Mouse (Mus musculus) liver, embryonic 12.5 days (tissue): ENCODE results near the gene Aip. TPM values are rescaled to one million over a fixed set of nuclear protein-coding genes. Genes with fewer than 3 reads are reported as not detected.
"Not testable (repeated sequence)": the region's sequence is repeated elsewhere in the genome, so short reads cannot be mapped to it uniquely, and the experiment has no call there.

Source experiments
- ATAC-seq: fragments of 200-750 bp; cut with Nextera tagmentation; 2 replicates; pipeline ENCODE4 v1.8.0; 2017; ENCODE audit warnings: moderate number of reproducible peaks, mild to moderate bottlenecking, moderate library complexity
- H3K27ac ChIP-seq: fragments of 300-500 bp; sonication (generic); 2 replicates; pipeline ENCODE4 v1.5.1; 2016; ENCODE audit warnings: mild to moderate bottlenecking
- H3K27me3 ChIP-seq: fragments of 300-500 bp; sonication (generic); replicated peaks from 2 replicates; pipeline ENCODE4 v1.6.1; 2016; ENCODE audit warnings: mild to moderate bottlenecking, moderate library complexity
- H3K36me3 ChIP-seq: fragments of 300-500 bp; sonication (generic); 2 replicates; pipeline ENCODE4 v1.6.1; 2016; ENCODE audit warnings: mild to moderate bottlenecking, moderate library complexity
- H3K4me1 ChIP-seq: fragments of 300-500 bp; sonication (generic); 2 replicates; pipeline ENCODE4 v1.6.1; 2016
- H3K4me2 ChIP-seq: fragments of 300-500 bp; sonication (generic); 2 replicates; pipeline ENCODE4 v1.6.1; 2016; ENCODE audit warnings: mild to moderate bottlenecking, moderate library complexity
- H3K4me3 ChIP-seq: fragments of 300-500 bp; sonication (generic); 2 replicates; pipeline ENCODE4 v1.5.1; 2016; ENCODE audit warnings: mild to moderate bottlenecking, moderate library complexity
- H3K9ac ChIP-seq: fragments of 300-500 bp; sonication (generic); 2 replicates; pipeline ENCODE4 v1.6.1; 2016; ENCODE audit warnings: mild to moderate bottlenecking, moderate library complexity
- H3K9me3 ChIP-seq: fragments of 300-500 bp; sonication (generic); replicated peaks from 2 replicates; pipeline ENCODE4 v1.6.1; 2016; ENCODE audit warnings: mild to moderate bottlenecking, moderate library complexity
- WGBS: fragments of 180-500 bp; shearing (Covaris S2); methylation state at CpG from one replicate; pipeline ENCODE4 v1.1.7; 2016; ENCODE audit not compliant: insufficient replicate concordance; 5-methylcytosine and 5-hydroxymethylcytosine counted together
- polyA plus RNA-seq: library from polyadenylated mRNA; unstranded; fragments of >200 nt; fragmentation: Nextera tagmentation; extraction: Ambion mirVana; gene quantifications from 2 replicates; pipeline ENCODE4 v1.2.1, GENCODE M21; 2016

The Aip gene
- polyA plus RNA-seq, 1 experiment from 2014 or later = 43.6 TPM

DNA sequence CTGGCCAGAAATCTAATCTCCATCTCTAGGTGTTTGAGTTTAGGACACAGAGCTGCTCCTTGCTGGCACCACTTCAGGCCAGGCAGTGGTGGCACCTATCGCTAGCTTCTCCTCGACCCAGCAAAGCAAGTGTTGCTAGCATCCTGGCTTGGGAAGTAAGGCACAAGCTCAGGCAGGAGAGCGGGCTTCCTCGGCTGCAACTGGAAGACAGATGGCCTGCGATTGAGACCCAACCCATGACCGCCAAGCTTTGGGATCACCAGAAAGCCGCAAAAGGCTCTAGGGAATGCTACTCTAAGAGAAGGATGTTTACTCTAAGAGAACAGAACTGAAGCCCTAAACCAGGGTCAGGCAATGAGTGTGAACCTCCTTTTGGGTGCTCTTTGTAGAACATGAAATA, 3.8 kb upstream of the Aip start:
- Histone ChIP-seq H3K9ac (peak overlapping the region; percentile 74; the same call in 1 of the 2 replicates), H3K27ac (peak overlapping the region; percentile 88), H3K4me3 (0 out of 2 replicates have a peak overlapping the region, but pooled peaks have one; percentile 66), H3K36me3 (peaks cover 56% of the 10 kb centered on the region), H3K4me1 (peaks cover 63% of the 10 kb centered on the region), H3K4me2 (peak overlapping the region; percentile 85), H3K27me3 (no peaks in the 10 kb centered on the region), H3K9me3 (no peaks in the 10 kb centered on the region)
- 92% methylated on average over 7 of the region's 7 CpGs for WGBS
- no peak for ATAC-seq

DNA sequence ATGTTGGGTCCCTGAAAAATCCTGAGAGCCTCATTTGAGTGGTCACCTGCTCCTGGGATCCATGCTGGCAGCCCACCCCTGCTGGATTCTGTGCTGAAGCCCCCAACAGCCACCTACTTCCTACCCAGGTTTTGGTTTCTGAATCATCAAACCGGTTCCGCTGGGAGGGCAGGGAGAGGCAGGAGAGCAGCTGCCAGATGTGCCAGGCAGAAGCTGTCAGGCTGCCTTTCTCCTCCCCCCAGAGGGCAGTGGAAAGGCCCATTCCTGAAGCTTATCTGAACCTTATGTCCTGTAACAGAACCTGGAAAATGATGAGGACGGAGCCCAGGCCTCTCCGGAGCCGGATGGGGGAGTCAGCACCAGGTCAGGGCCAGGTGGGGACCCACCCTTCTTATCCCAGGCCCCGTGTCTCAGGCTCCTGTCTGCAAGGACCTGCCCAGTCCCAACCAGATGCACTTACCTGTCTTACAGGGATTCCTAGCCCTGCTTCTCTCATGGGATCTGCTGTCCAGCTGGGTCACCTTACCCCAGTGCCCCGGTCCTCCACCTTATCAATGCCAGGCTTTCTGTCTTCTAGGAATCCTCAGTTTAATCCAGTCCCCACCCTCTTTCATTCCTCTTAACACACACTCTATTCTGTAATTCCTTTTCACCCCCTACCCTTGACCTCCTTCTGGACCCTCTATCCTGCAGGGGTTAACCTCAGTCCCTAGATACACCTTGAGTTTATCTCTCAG, 1.3 kb upstream of the Aip start:
- H3K9ac ChIP-seq = peak overlapping the region; percentile 89
- 64% methylated on average over 7 of the region's 7 CpGs for WGBS
- H3K27ac ChIP-seq = peak overlapping the region; percentile 88
- H3K36me3 ChIP-seq = peaks cover 39% of the 10 kb centered on the region
- H3K4me1 ChIP-seq = peaks cover 83% of the 10 kb centered on the region
- no peaks in the 10 kb centered on the region for H3K27me3 ChIP-seq
- H3K4me2 ChIP-seq = peak overlapping the region; percentile 76
- H3K9me3 ChIP-seq = no peaks in the 10 kb centered on the region
- ATAC-seq = no peak
- H3K4me3 ChIP-seq = peak overlapping the region; percentile 82

DNA sequence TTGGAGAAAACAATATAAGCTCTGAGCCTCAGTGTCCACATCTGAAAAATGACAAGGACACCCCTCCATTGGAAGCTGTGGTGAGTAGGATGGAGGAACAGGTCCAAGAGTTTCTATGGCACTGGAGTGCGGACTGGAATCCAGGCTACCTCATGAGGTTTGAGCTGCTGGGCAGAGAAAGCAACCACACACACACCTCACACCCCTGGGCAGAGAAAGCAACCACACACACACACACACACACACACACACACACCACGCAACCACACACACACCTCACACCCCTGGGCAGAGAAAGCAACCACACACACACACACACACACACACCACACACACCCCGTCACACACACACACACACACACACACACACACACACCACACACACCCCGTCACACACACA, 390 bp downstream of the Aip start:
- H3K36me3 ChIP-seq = peaks cover 27% of the 10 kb centered on the region
- not testable (repeated sequence) for H3K27me3 ChIP-seq, H3K9me3 ChIP-seq
- peak overlapping the region; percentile 85 for H3K27ac ChIP-seq
- peak overlapping the region; percentile 76 for H3K4me2 ChIP-seq
- peaks cover 80% of the 10 kb centered on the region for H3K4me1 ChIP-seq
- peak overlapping the region; percentile 82 for H3K4me3 ChIP-seq
- peak; percentile 11; the same call in 1 of the 2 replicates for ATAC-seq
- 37% methylated on average over 3 of the region's 4 CpGs for WGBS
- H3K9ac ChIP-seq = peak overlapping the region; percentile 89

DNA sequence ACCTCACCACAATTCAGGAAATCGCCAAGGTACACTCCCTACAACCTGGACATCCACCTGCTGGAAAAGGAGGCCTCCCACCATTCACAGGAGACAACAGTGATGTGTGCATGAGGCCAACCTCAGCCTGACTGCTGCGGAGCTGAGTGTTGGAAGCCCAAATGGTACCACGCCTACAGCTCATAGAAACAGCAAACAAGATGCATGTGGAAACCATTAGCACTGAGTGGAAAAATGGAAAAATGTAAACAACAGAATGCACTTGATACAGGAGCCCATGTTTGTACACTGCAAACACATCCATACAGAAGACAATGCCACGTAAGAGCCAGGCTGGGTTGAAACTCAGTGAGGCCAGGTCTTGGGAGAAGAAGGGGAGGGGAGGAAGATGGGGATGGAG, 1.2 kb downstream of the Aip start:
- H3K9me3 ChIP-seq = no peaks in the 10 kb centered on the region
- peak overlapping the region; percentile 25 for H3K9ac ChIP-seq
- 79% methylated on average over 4 of the region's 4 CpGs for WGBS
- H3K4me1 ChIP-seq = peaks cover 80% of the 10 kb centered on the region
- no peaks in the 10 kb centered on the region for H3K27me3 ChIP-seq
- H3K27ac ChIP-seq = peak overlapping the region; percentile 85
- ATAC-seq = no peak
- no peak overlapping the region for H3K4me3 ChIP-seq
- H3K36me3 ChIP-seq = peaks cover 20% of the 10 kb centered on the region
- peak overlapping the region; percentile 76 for H3K4me2 ChIP-seq

DNA sequence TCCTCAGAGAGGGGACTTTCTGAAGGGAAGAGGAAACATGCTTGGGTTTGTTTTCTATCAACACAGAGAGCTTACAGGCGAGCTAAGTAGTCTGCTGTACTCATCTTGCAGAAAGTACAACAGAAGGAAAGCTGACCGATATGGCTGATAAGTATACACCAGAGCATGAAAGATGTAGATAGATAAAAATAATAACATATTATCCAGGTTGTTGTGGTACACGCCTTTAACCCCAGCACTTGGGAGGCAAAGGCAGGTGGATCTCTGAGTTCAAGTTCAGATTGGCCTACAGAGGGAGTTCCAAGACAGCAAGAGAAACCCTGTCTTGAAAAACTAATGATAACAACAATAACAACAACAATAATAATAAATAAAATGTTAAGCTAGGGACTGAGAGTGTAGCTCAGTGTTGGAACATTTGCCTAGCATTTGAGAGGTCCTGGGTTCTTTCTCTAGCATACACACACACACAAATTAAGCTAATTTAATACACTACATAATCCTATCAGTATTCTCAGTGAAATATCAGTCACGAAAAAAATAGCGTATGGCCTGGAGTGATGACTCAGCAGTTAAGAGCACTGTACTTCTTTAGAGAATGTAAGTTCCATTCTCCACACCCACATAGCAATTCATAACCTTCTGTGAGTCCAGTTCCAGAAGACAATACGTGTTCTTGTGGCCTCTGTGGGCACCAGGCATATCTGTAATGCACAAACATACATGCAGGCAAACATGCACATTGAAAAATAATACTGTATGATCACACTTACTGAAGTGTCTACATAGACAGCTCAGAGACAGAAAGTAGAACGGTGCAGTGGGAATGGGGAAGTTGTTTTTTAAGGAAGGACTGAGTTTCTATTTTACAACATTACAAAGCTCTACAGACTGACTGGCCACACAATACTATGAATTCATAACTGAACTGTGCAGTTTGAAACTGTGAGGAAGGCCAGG, 3.0 kb downstream of the Aip start:
- Histone ChIP-seq H3K4me2 (peak overlapping the region; percentile 45), H3K4me1 (peaks cover 74% of the 10 kb centered on the region), H3K27ac (peak overlapping the region; percentile 85)

DNA sequence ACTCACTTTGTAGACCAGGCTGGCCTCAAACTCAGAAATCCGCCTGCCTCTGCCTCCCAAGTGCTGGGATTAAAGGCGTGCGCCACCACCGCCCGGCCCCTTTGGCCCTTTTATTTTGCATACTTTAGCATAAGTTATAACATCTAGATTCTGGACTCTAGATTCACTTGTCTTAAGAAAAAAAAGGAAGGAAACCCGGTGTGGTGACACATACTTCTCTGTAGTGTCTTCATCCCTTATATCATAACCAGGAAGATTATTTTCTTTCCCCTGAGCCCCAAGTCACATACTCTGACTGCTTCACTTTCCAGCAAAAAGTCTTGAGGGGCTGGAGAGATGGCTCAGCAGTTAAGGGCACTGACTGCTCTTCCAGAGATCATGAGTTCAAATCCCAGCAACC, 3.8 kb downstream of the Aip start:
- WGBS = 34% methylated on average over 6 of the region's 6 CpGs
- Histone ChIP-seq H3K27ac (peak overlapping the region; percentile 85), H3K4me2 (peak overlapping the region; percentile 70), H3K9ac (0 out of 2 replicates have a peak overlapping the region, but pooled peaks have one; percentile 36), H3K36me3 (peaks cover 16% of the 10 kb centered on the region), H3K4me1 (peaks cover 66% of the 10 kb centered on the region)
- not testable (repeated sequence) for H3K27me3 ChIP-seq, H3K9me3 ChIP-seq, ATAC-seq, H3K4me3 ChIP-seq

More for the DNA sequence above, 3.0 kb downstream of the Aip start:
- Histone ChIP-seq H3K27me3 (no peaks in the 10 kb centered on the region), H3K9me3 (no peaks in the 10 kb centered on the region), H3K4me3 (no peak overlapping the region), H3K36me3 (peaks cover 12% of the 10 kb centered on the region), H3K9ac (peak overlapping the region; percentile 53)
- 42% methylated on average over 7 of the region's 7 CpGs for WGBS
- ATAC-seq = no peak

DNA sequence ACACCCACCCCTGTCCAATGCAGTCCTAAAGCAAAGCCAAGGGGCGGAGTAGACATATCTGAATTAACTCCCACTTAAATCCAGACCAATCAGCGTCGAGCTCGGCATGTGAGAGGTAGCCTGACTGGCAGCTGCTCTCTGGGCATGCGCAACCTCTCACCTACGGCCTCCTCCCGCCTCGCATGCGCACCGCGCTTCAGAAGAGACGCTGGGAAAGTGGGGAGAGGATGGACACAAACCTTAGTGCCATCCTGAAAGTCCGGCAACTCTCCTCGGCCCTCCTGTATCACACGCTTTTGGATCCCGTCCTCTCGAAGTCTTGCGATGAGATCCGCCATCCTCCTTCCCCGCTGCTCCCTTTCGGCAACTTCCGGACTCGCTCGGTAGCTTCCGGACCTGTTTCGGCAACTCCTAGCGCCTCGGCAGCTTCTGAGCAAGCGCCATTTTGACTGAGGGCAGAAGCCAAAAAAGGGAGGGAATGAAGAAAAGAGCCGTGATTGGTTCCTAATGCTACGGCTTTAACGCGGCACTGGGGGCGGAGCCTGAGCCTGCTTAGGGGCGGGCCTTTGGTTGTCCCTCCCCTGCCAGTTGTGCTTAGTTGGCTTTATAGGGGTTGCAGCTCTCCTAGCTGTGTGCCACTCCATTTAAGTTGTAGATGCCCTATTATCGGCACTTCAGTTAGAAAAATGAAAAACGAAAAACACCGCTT, 4.4 kb downstream of the Aip start:
- Histone ChIP-seq H3K4me3 (peak overlapping the region; percentile 51), H3K4me2 (peak overlapping the region; percentile 70), H3K36me3 (peaks cover 22% of the 10 kb centered on the region), H3K27ac (peak overlapping the region; percentile 85), H3K9me3 (no peaks in the 10 kb centered on the region), H3K9ac (peak overlapping the region; percentile 53), H3K27me3 (no peaks in the 10 kb centered on the region), H3K4me1 (peaks cover 60% of the 10 kb centered on the region)
- peak; percentile 69 for ATAC-seq
- 3% methylated on average over 38 of the region's 38 CpGs for WGBS

DNA sequence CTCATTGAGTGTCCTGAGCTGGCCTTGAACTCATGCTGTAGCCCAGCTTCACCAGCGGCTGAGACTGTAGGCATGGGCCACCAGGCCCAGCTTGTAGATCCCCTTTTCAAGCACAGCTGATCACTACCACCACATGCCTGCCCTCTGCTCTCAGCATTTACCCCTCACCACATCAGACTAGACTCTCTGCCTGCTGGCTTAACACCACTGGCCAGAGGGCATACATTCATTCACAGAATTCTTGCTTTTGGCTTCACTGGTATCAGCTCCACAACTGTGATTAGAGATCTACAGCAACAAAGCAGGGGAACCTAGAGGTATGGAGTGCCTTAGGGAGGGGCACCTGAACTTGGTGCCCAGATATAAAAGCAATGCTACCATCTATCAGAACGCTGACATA, 5.2 kb downstream of the Aip start:
- H3K9ac ChIP-seq = no peak overlapping the region
- H3K9me3 ChIP-seq = no peaks in the 10 kb centered on the region
- H3K4me3 ChIP-seq = peak overlapping the region; percentile 51; the same call in 1 of the 2 replicates
- ATAC-seq = no peak
- 85% methylated on average over 2 of the region's 2 CpGs for WGBS
- H3K4me2 ChIP-seq = peak overlapping the region; percentile 70
- no peaks in the 10 kb centered on the region for H3K27me3 ChIP-seq
- peaks cover 30% of the 10 kb centered on the region for H3K36me3 ChIP-seq
- 0 out of 2 replicates have a peak overlapping the region, but pooled peaks have one; percentile 14 for H3K27ac ChIP-seq
- peaks cover 59% of the 10 kb centered on the region for H3K4me1 ChIP-seq

DNA sequence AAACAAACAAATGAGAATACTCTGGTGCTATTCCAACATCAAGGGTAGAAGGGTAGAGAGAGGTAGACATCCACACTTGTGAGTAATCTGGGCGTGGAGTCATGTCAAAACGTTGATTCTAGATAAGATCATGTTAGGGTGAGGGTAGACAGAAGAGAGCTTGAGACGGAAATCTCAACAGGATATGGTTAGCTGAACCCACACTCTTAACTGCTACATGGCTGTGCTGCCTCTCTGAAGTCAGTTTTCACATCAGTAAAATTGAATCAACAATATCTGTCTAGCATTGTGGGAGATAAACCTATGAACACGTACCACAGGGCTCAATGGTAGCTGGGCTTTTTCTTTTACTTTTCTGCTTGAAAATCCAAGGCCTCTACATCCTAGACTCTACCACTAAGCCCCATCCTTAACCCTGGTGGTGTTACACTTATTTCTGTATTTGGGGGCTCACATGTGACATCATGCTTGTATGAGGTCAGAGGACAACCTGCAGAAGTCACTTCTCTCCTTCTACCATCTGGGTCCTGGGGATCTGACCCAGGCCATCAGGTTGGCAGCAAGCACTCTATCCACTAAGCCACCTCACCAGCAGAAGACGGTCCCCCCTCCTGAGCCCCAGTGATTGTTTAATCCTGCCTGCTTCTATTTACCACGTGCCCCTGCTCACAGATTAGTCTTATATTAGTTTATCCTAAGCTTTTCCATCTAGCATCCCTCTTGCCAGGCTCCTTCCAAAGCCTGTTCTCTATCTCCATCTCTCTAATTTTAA, 5.8 kb downstream of the Aip start:
- ATAC-seq = no peak

DNA sequence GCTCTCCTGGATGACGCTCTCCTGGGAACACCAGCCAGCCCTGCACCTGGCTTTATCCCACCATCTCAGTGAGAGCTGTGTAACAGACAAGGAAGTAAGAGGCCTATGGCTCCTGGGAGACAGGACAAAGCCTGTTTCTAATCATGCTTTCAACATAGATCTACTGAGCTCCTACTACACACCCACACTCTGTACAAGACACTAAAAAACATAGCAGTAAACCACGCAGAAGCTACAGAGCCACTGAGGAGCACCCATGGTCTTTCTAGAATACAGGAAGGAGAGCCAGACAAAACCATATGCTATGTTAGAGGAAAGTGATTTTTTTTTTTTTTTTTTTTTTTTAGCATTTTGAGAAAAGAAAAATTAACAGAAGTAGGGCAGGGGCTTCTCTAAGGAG, 7.3 kb downstream of the Aip start:
- Histone ChIP-seq H3K27me3 (no peaks in the 10 kb centered on the region), H3K27ac (no peak overlapping the region), H3K4me1 (peaks cover 52% of the 10 kb centered on the region), H3K4me2 (no peak overlapping the region), H3K9ac (no peak overlapping the region), H3K4me3 (no peak overlapping the region), H3K36me3 (peaks cover 48% of the 10 kb centered on the region), H3K9me3 (no peaks in the 10 kb centered on the region)
- 84% methylated on average over 2 of the region's 2 CpGs for WGBS
- ATAC-seq = no peak

More for the DNA sequence above, 5.8 kb downstream of the Aip start:
- Histone ChIP-seq H3K9me3 (no peaks in the 10 kb centered on the region), H3K4me2 (peak overlapping the region; percentile 70; the same call in 1 of the 2 replicates), H3K4me1 (peaks cover 53% of the 10 kb centered on the region), H3K9ac (no peak overlapping the region), H3K4me3 (no peak overlapping the region), H3K36me3 (peaks cover 36% of the 10 kb centered on the region), H3K27ac (no peak overlapping the region), H3K27me3 (no peaks in the 10 kb centered on the region)
- 61% methylated on average over 6 of the region's 6 CpGs for WGBS

DNA sequence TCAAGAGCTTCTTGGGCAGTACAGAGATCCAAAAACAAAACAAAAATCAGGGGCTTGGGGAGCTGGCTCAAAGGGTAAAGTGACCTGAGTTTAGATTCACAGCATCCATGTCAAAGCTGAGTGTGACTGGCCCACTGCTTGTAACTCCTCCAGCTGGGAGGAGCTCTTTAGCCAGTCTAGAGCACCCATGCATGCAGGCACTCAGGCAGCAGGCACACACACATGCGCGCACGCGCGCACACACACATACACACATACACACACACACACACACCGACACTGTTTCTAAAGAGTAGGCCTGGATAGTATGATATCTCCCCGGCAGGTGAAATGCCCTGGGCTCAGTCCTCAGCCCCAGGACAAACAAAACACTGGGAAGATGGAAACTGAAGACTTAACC, 8.7 kb downstream of the Aip start:
- Histone ChIP-seq H3K4me3 (no peak overlapping the region), H3K4me1 (peaks cover 49% of the 10 kb centered on the region), H3K9me3 (no peaks in the 10 kb centered on the region), H3K4me2 (no peak overlapping the region), H3K27ac (no peak overlapping the region), H3K9ac (no peak overlapping the region), H3K27me3 (no peaks in the 10 kb centered on the region), H3K36me3 (peaks cover 61% of the 10 kb centered on the region)
- 92% methylated on average over 7 of the region's 7 CpGs for WGBS
- ATAC-seq = no peak
